In the genomic region with DNA sequence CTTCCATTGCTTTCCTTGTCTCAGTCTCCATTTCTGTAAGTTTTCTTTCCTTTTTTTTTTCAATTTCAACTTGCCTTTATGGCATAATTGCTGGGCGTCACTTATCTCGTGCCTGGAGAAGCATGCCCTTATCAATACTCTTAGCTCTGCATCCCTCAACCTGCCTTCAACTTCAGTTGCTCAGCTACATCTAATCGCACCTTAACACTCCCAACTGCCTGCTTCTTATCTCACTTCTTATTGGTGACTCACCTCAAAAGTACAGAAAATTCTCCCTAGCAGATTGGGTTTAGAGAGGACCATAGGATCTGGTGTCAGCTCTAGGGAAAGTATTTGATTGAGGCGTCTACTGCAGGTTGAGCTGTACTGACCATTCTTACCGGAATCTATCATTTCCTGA, we compare ENCODE assay signal across 13 mouse cellular contexts.
A peak's percentile ranks its signal among the peaks of the same experiment; 100 is the strongest.
DNase-seq lines count a peak whose midpoint lies in the region; ATAC-seq and TF ChIP-seq lines count a peak whose summit lies in the region.
"Had no signal": no experiment of that assay in that cellular context is flagged by ENCODE, and none has a peak within 500 bp of the region (broad histone marks: within the 10 kb centered on the region; RNA-seq: fewer than 3 reads in every experiment).

No protein-coding gene starts in this region.

- no peak overlapping the region for H3K4me3 ChIP-seq in heart, embryonic 14.5 days (ENCODE audit: control insufficient read depth in 1 of 2, insufficient read depth in 1 of 2, low read depth in 1 of 2, low read length in 2 of 2)
- no peak overlapping the region for H3K4me3 ChIP-seq in heart, adult 2 months
- no peak overlapping the region for H3K4me3 ChIP-seq in neural tube, embryonic 11.5 days (ENCODE audit: low read depth, low read length)
- H3K4me3 ChIP-seq in liver, embryonic 11.5 days (ENCODE audit: low read depth, low read length): no peak overlapping the region
- H3K4me3 ChIP-seq: limb, embryonic 13.5 days had no signal

- TF ChIP-seq EP300 in heart, adult 2 months (IDR thresholded peaks at IDR 0.05; ENCODE audit: insufficient read depth, low read depth, low read length): no peak

- TF ChIP-seq CTCF in heart, adult 2 months (IDR thresholded peaks at IDR 0.05): no peak

- H3K9me3 ChIP-seq in heart, embryonic 14.5 days (ENCODE audit: control insufficient read depth, low read length): no peaks in the 10 kb centered on the region
- no peaks in the 10 kb centered on the region for H3K9me3 ChIP-seq in neural tube, embryonic 11.5 days (ENCODE audit: control insufficient read depth, low read length)
- no peaks in the 10 kb centered on the region for H3K9me3 ChIP-seq in liver, embryonic 11.5 days (ENCODE audit: control insufficient read depth, low read length)
- H3K9me3 ChIP-seq: limb, embryonic 13.5 days had no signal

- DNase-seq in heart, adult 2 months: no peak
- DNase-seq in neural tube, embryonic 11.5 days (ENCODE audit: low spot score): no peak
- DNase-seq in neural tube, embryonic 10.5 days (ENCODE audit: extremely low spot score, low spot score): no peak
- DNase-seq in liver, embryonic 11.5 days (ENCODE audit: low spot score): peak; percentile 38
- no peak for DNase-seq in left cerebral cortex, postnatal 25 days (ENCODE audit: low spot score in 2 of 2)
- DNase-seq in cerebellum, adult 9-11 months: no peak
- no peak for DNase-seq in thymus, postnatal 14 days
- DNase-seq: adrenal gland, postnatal 25 days; cerebellum, adult 9-10 months; thymus, postnatal 36 days had no signal

- ATAC-seq in heart, embryonic 14.5 days (ENCODE audit: insufficient number of reproducible peaks, insufficient read depth, low FRiP score, low read depth): no peak
- ATAC-seq in neural tube, embryonic 11.5 days (ENCODE audit: insufficient read depth, low FRiP score, low TSS enrichment): peak; percentile 40; the same call in 1 of the 2 replicates
- peak; percentile 98 for ATAC-seq in liver, embryonic 11.5 days (replicated peaks; ENCODE audit: low FRiP score)
- ATAC-seq: Patski had no signal

- H3K27me3 ChIP-seq in heart, embryonic 14.5 days (ENCODE audit: control insufficient read depth, insufficient read depth, low read length): no peaks in the 10 kb centered on the region
- H3K27me3 ChIP-seq in heart, adult 2 months (ENCODE audit: control insufficient read depth, insufficient read depth, low read length): no peaks in the 10 kb centered on the region
- no peaks in the 10 kb centered on the region for H3K27me3 ChIP-seq in neural tube, embryonic 11.5 days (ENCODE audit: control insufficient read depth, insufficient read depth, low read length)
- no peaks in the 10 kb centered on the region for H3K27me3 ChIP-seq in liver, embryonic 11.5 days (replicated peaks; ENCODE audit: control insufficient read depth, insufficient read depth, low read length)
- H3K27me3 ChIP-seq: limb, embryonic 13.5 days; Patski had no signal

- no peak overlapping the region for H3K9ac ChIP-seq in heart, embryonic 14.5 days (ENCODE audit: low read length)
- H3K9ac ChIP-seq in heart, adult 2 months (ENCODE audit: low read depth, low read length): no peak overlapping the region
- no peak overlapping the region for H3K9ac ChIP-seq in neural tube, embryonic 11.5 days (ENCODE audit: low read length)
- no peak overlapping the region for H3K9ac ChIP-seq in liver, embryonic 11.5 days (ENCODE audit: low read depth, low read length)
- H3K9ac ChIP-seq: limb, embryonic 13.5 days had no signal

- intact Hi-C loops in heart, adult 2 months (cut with DNase I): no loop called here
- intact Hi-C loops in left cerebral cortex, postnatal 25 days (cut with DNase I): no loop called here

- no peaks in the 10 kb centered on the region; a peak in 1 of 4 replicates for H3K4me1 ChIP-seq in heart, embryonic 14.5 days (ENCODE audit: control insufficient read depth in 2 of 2, insufficient read depth in 2 of 2, low read length in 2 of 2)
- H3K4me1 ChIP-seq in heart, adult 2 months (ENCODE audit: control insufficient read depth, insufficient read depth, low read length): no peaks in the 10 kb centered on the region
- 0 out of 2 replicates have a peak, but pooled peaks cover 3% of the 10 kb centered on the region for H3K4me1 ChIP-seq in neural tube, embryonic 11.5 days (ENCODE audit: control insufficient read depth, insufficient read depth, low read length)
- H3K4me1 ChIP-seq in liver, embryonic 11.5 days (replicated peaks; ENCODE audit: control insufficient read depth, insufficient read depth, low read length): no peaks in the 10 kb centered on the region; the same call in 1 of the 2 replicates
- H3K4me1 ChIP-seq: limb, embryonic 13.5 days had no signal

- H3K27ac ChIP-seq in heart, embryonic 14.5 days (replicated peaks in 1 of 2; ENCODE audit: control insufficient read depth in 1 of 2, insufficient read depth in 1 of 2, low read depth in 2 of 2, low read length in 2 of 2): no peak overlapping the region
- H3K27ac ChIP-seq in heart, adult 2 months: no peak overlapping the region
- H3K27ac ChIP-seq in neural tube, embryonic 11.5 days (ENCODE audit: low read depth, low read length): no peak overlapping the region
- H3K27ac ChIP-seq in liver, embryonic 11.5 days (ENCODE audit: low read depth, low read length): peak overlapping the region; percentile 77
- H3K27ac ChIP-seq: limb, embryonic 13.5 days had no signal

- no peaks in the 10 kb centered on the region for H3K36me3 ChIP-seq in heart, embryonic 14.5 days (ENCODE audit: control insufficient read depth, insufficient read depth, low read length)
- H3K36me3 ChIP-seq in heart, adult 2 months (ENCODE audit: control insufficient read depth, insufficient read depth, low read length): no peaks in the 10 kb centered on the region
- H3K36me3 ChIP-seq in neural tube, embryonic 11.5 days (ENCODE audit: control insufficient read depth, insufficient read depth, low read length): no peaks in the 10 kb centered on the region
- no peaks in the 10 kb centered on the region for H3K36me3 ChIP-seq in liver, embryonic 11.5 days (ENCODE audit: control insufficient read depth, insufficient read depth, low read length)
- H3K36me3 ChIP-seq: limb, embryonic 13.5 days had no signal

- H3K79me2 ChIP-seq in heart, adult 2 months (replicated peaks; ENCODE audit: control insufficient read depth, insufficient read depth, low read length): no peaks in the 10 kb centered on the region

- TF ChIP-seq POLR2A in heart, adult 2 months (IDR thresholded peaks at IDR 0.05; ENCODE audit: insufficient read depth, low read depth, low read length): no peak

- peak overlapping the region; percentile 23; the same call in 1 of the 2 replicates for H3K4me2 ChIP-seq in heart, embryonic 14.5 days (ENCODE audit: low read length)
- no peak overlapping the region for H3K4me2 ChIP-seq in neural tube, embryonic 11.5 days (ENCODE audit: low read depth)
- peak overlapping the region; percentile 51 for H3K4me2 ChIP-seq in liver, embryonic 11.5 days
- H3K4me2 ChIP-seq: limb, embryonic 13.5 days had no signal

- WGBS in heart, embryonic 14.5 days: 36% methylated on average over 5 of the region's 5 CpGs
- 32% methylated on average over 5 of the region's 5 CpGs for WGBS in heart, adult 2 months
- 61% methylated on average over 5 of the region's 5 CpGs for WGBS in neural tube, embryonic 11.5 days
- WGBS in liver, embryonic 11.5 days: 32% methylated on average over 5 of the region's 5 CpGs
